Mouse (Mus musculus): ENCODE measurements around the gene Sult2b1.

DNA sequence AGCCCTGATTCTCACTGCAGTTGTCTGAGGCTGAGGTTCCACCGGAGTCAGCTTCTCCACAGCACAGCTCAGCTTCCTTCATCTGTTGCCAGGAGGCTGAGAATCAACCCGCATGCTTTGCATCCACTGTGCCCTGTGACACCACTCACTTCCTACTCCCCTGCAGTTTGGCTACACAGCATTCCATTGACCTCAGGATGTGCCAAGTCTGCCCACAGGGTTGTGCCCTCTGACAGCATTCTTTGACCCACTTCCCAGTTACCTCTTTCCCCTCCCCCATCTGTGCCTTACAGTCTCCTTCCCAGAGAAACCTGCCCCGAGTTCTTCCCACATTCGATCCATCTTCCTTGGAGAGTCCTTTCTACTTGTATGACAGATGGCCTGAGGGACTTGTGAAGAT is 2.2 kb downstream of the Sult2b1 start:
- TF ChIP-seq CTCF (IDR thresholded peaks at IDR 0.05; ENCODE audit: low read depth, low read length) (no peak), POLR2A (IDR thresholded peaks at IDR 0.05; ENCODE audit: extremely low read depth, insufficient read depth, low read length) (no peak)

Data from liver, adult 2 months (tissue).